Mouse (Mus musculus) monocyte, adult 2 months (primary cell): ENCODE data around the gene Zg16.

Experiments used
- DNase-seq, 2 experiments: peaks; one replicate each; pipeline ENCODE4 v3.0.0; 2022; ENCODE audit warnings: low spot score in 2 of 2, low read depth in 1 of 2

Zg16 gene

GRCm38 (mm10) chr7:127021563-127022527, 65.3 kb downstream of the Zg16 start:
- no peak for DNase-seq

- DNase-seq = no peak
Observed at GRCm38 (mm10) chr7:127020901-127021562, 66.1 kb downstream of the Zg16 start, which contains the start of the genes Gm42742 and Prrt2. Gm42742 (minus strand) TSS chr7:127021097. Prrt2 (minus strand) TSS chr7:127021211.

GRCm38 (mm10) chr7:127020491-127020890, 66.6 kb downstream of the Zg16 start:
- no peak for DNase-seq

- no peak for DNase-seq
Observed at GRCm38 (mm10) chr7:127020031-127020430, 67.1 kb downstream of the Zg16 start.

GRCm38 (mm10) chr7:127019306-127019960, 67.7 kb downstream of the Zg16 start:
- no peak for DNase-seq

GRCm38 (mm10) chr7:127018416-127019305, 68.5 kb downstream of the Zg16 start:
- no peak for DNase-seq

- no peak for DNase-seq
Observed at GRCm38 (mm10) chr7:127017950-127018345, 69.2 kb downstream of the Zg16 start.

GRCm38 (mm10) chr7:127016971-127017949, 69.9 kb downstream of the Zg16 start, which contains the start of gene Pagr1a:
Pagr1a (minus strand) TSS chr7:127017352.
- DNase-seq = peak; percentile 90 to 93

- peak in 1 of 2 experiments; percentile 28 for DNase-seq
Observed at GRCm38 (mm10) chr7:127016486-127016938, 70.6 kb downstream of the Zg16 start.

- no peak for DNase-seq
Observed at GRCm38 (mm10) chr7:127016481-127016485, 70.8 kb downstream of the Zg16 start, which contains the start of gene Pagr1b. Pagr1b (minus strand) TSS chr7:127016484.

GRCm38 (mm10) chr7:127016081-127016480, 71.0 kb downstream of the Zg16 start:
- DNase-seq = no peak

GRCm38 (mm10) chr7:127014993-127015392, 72.1 kb downstream of the Zg16 start:
- DNase-seq = no peak

- peak in 1 of 2 experiments; percentile 68 for DNase-seq
Observed at GRCm38 (mm10) chr7:127014320-127014719, 72.8 kb downstream of the Zg16 start, which contains the start of gene Mvp. Mvp (minus strand) TSS chr7:127014621.

- no peak for DNase-seq
Observed at GRCm38 (mm10) chr7:127013385-127013784, 73.7 kb downstream of the Zg16 start.

GRCm38 (mm10) chr7:127012845-127013244, 74.3 kb downstream of the Zg16 start:
- no peak for DNase-seq

- no peak for DNase-seq
Observed at GRCm38 (mm10) chr7:127012374-127012773, 74.8 kb downstream of the Zg16 start.

GRCm38 (mm10) chr7:127011717-127012116, 75.4 kb downstream of the Zg16 start:
- DNase-seq = no peak

GRCm38 (mm10) chr7:127011051-127011450, 76.1 kb downstream of the Zg16 start:
- DNase-seq = no peak

GRCm38 (mm10) chr7:127009307-127010085, 77.6 kb downstream of the Zg16 start:
- no peak for DNase-seq
